Mouse (Mus musculus) B cell, adult 2 months (primary cell): ENCODE data around the gene Zmynd15.
A peak's percentile ranks its signal among the peaks of the same experiment; 100 is the strongest.

Experiments
- DNase-seq, 2 experiments: peaks; one replicate each; pipeline ENCODE4 v3.0.0; 2022

The Zmynd15 gene

GRCm38 (mm10) chr11:70506962-70507515, 47.8 kb downstream of the Zmynd15 start:
- DNase-seq = no peak

GRCm38 (mm10) chr11:70509753-70510564, 50.7 kb downstream of the Zmynd15 start:
- peak; percentile 58 to 63 for DNase-seq

- no peak for DNase-seq
Measured at GRCm38 (mm10) chr11:70511242-70511641, 52.0 kb downstream of the Zmynd15 start.

- no peak for DNase-seq
Measured at GRCm38 (mm10) chr11:70511825-70512224, 52.6 kb downstream of the Zmynd15 start.

- no peak for DNase-seq
Measured at GRCm38 (mm10) chr11:70512709-70513342, 53.6 kb downstream of the Zmynd15 start.

- no peak for DNase-seq
Measured at GRCm38 (mm10) chr11:70513520-70513919, 54.3 kb downstream of the Zmynd15 start.

GRCm38 (mm10) chr11:70514288-70514687, 55.1 kb downstream of the Zmynd15 start, which contains the start of gene Vmo1:
Gene Vmo1 (minus strand): TSS chr11:70514616.
- DNase-seq = no peak
